Mouse (Mus musculus) midbrain, embryonic 10.5 days (tissue): ENCODE measurements at regions not wholly inside any gene's neighbourhood (a gene's known extent, or its start where the extent isn't known, plus 50 kb on each side); places are given as distances from the start of the nearest gene placed in this dataset.
"Not testable (repeated sequence)": the region's sequence is repeated elsewhere in the genome, so short reads cannot be mapped to it uniquely, and the experiment has no call there.

Experiments used
- DNase-seq: peaks from one replicate; pipeline ENCODE4 v3.0.0-alpha.2; 2017; ENCODE audit warnings: low spot score
- H3K27ac ChIP-seq: fragments of 300-500 bp; sonication (generic); replicated peaks from 2 replicates; pipeline ENCODE4 v1.5.1; 2016; ENCODE audit warnings: mild to moderate bottlenecking
- H3K27me3 ChIP-seq: fragments of 300-500 bp; sonication (generic); 2 replicates; pipeline ENCODE4 v1.6.1; 2016; ENCODE audit warnings: low read depth, mild to moderate bottlenecking; ENCODE audit not compliant: poor library complexity, severe bottlenecking
- H3K36me3 ChIP-seq: fragments of 300-500 bp; sonication (generic); 2 replicates; pipeline ENCODE4 v1.6.1; 2016; ENCODE audit warnings: mild to moderate bottlenecking, moderate library complexity
- H3K4me1 ChIP-seq: fragments of 300-500 bp; sonication (generic); 2 replicates; pipeline ENCODE4 v1.6.1; 2016
- H3K4me3 ChIP-seq: fragments of 300-500 bp; sonication (generic); 2 replicates; pipeline ENCODE4 v1.5.1; 2016; ENCODE audit warnings: mild to moderate bottlenecking, moderate library complexity
- H3K9me3 ChIP-seq: fragments of 300-500 bp; sonication (generic); replicated peaks from 2 replicates; pipeline ENCODE4 v1.6.1; 2016; ENCODE audit warnings: mild to moderate bottlenecking
- WGBS: fragments of 180-500 bp; shearing (Covaris S2); methylation state at CpG from one replicate; pipeline ENCODE4 v1.1.7; 2016; 5-methylcytosine and 5-hydroxymethylcytosine counted together

GRCm38 (mm10) chr4:22699561-22699960 lies 211.4 kb upstream of the Pou3f2 start:
- H3K9me3 ChIP-seq: peaks cover 27% of the 10 kb centered on the region
- H3K4me1 ChIP-seq: no peaks in the 10 kb centered on the region
- no peak for DNase-seq
- no peaks in the 10 kb centered on the region for H3K27me3 ChIP-seq
- no peak overlapping the region for H3K4me3 ChIP-seq
- H3K36me3 ChIP-seq: no peaks in the 10 kb centered on the region
- H3K27ac ChIP-seq: no peak overlapping the region
- WGBS: 93% methylated on average over 12 of the region's 12 CpGs

GRCm38 (mm10) chr4:22667733-22668381 lies 179.7 kb upstream of the Pou3f2 start:
- H3K4me3 ChIP-seq: peak overlapping the region; percentile 35
- no peaks in the 10 kb centered on the region for H3K9me3 ChIP-seq
- no peaks in the 10 kb centered on the region for H3K36me3 ChIP-seq
- H3K4me1 ChIP-seq: peaks cover 24% of the 10 kb centered on the region
- DNase-seq: peak; percentile 72
- under 1% methylated on average over 7 of the region's 7 CpGs for WGBS
- no peaks in the 10 kb centered on the region for H3K27me3 ChIP-seq
- peak overlapping the region; percentile 76 for H3K27ac ChIP-seq

- WGBS: 70% methylated on average over 3 of the region's 3 CpGs
- Histone ChIP-seq H3K27me3 (no peaks in the 10 kb centered on the region), H3K4me1 (no peaks in the 10 kb centered on the region), H3K4me3 (no peak overlapping the region), H3K36me3 (no peaks in the 10 kb centered on the region), H3K9me3 (no peaks in the 10 kb centered on the region), H3K27ac (no peak overlapping the region)
- no peak for DNase-seq
Observed at GRCm38 (mm10) chr4:22645616-22646015, 157.4 kb upstream of the Pou3f2 start.

GRCm38 (mm10) chr4:22608922-22609321 lies 120.8 kb upstream of the Pou3f2 start:
- H3K36me3 ChIP-seq: no peaks in the 10 kb centered on the region
- H3K9me3 ChIP-seq: no peaks in the 10 kb centered on the region
- H3K4me1 ChIP-seq: no peaks in the 10 kb centered on the region
- no peaks in the 10 kb centered on the region for H3K27me3 ChIP-seq
- no peak overlapping the region for H3K4me3 ChIP-seq
- no peak overlapping the region for H3K27ac ChIP-seq
- 79% methylated on average over 2 of the region's 2 CpGs for WGBS
- no peak for DNase-seq

GRCm38 (mm10) chr4:22602164-22602563 lies 114.0 kb upstream of the Pou3f2 start:
- H3K27me3 ChIP-seq: not testable (repeated sequence)

GRCm38 (mm10) chr4:22587162-22587561 lies 99.0 kb upstream of the Pou3f2 start:
- Histone ChIP-seq H3K4me1 (no peaks in the 10 kb centered on the region), H3K9me3 (no peaks in the 10 kb centered on the region), H3K4me3 (no peak overlapping the region), H3K36me3 (no peaks in the 10 kb centered on the region), H3K27me3 (no peaks in the 10 kb centered on the region), H3K27ac (no peak overlapping the region)
- DNase-seq: no peak

More at GRCm38 (mm10) chr4:22602164-22602563, 114.0 kb upstream of the Pou3f2 start:
- not testable (repeated sequence) for DNase-seq, H3K9me3 ChIP-seq, H3K36me3 ChIP-seq, H3K4me3 ChIP-seq, H3K4me1 ChIP-seq, H3K27ac ChIP-seq

GRCm38 (mm10) chr4:22565959-22566358 lies 77.8 kb upstream of the Pou3f2 start:
- 85% methylated on average over 2 of the region's 2 CpGs for WGBS
- no peaks in the 10 kb centered on the region for H3K4me1 ChIP-seq
- H3K36me3 ChIP-seq: no peaks in the 10 kb centered on the region
- no peaks in the 10 kb centered on the region for H3K9me3 ChIP-seq
- no peak overlapping the region for H3K4me3 ChIP-seq
- H3K27me3 ChIP-seq: no peaks in the 10 kb centered on the region
- no peak for DNase-seq
- H3K27ac ChIP-seq: no peak overlapping the region

GRCm38 (mm10) chr4:22564532-22564931 lies 76.4 kb upstream of the Pou3f2 start:
- Histone ChIP-seq H3K36me3 (no peaks in the 10 kb centered on the region), H3K4me1 (no peaks in the 10 kb centered on the region), H3K9me3 (no peaks in the 10 kb centered on the region), H3K4me3 (no peak overlapping the region), H3K27ac (no peak overlapping the region), H3K27me3 (no peaks in the 10 kb centered on the region)
- DNase-seq: no peak
- 78% methylated on average over 10 of the region's 10 CpGs for WGBS
